Mouse (Mus musculus): ENCODE data around the gene 1700080O16Rik. TPM values are rescaled to one million over a fixed set of nuclear protein-coding genes. Genes with fewer than 3 reads are reported as not detected.
A peak's percentile ranks its signal among the peaks of the same experiment; 100 is the strongest.

The 1700080O16Rik gene
- not detected for total RNA-seq (2021)

DNA sequence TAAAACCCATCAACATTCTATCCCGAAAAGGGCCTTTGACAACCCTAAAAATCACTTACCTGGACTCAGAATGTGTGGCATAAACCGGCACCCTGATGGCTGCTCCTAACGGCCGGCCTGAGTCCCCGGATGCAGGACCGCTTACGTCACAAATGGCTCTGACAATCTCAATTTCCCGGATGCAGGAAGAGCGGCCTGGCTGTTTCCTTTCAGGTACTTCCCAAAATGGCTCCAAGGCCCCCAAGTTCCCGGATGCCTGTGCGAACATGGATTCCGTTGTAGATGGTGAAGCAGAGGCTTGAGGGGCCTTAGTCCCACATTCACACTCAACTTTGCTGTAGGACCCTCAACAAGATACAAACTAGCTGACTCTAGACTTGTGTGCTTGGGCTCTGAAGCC is at the start of gene 1700080O16Rik:
Gene 1700080O16Rik, minus strand, starts transcription at position 101 of the 400 bp plus-strand sequence.
- DNase-seq = no peak

DNA sequence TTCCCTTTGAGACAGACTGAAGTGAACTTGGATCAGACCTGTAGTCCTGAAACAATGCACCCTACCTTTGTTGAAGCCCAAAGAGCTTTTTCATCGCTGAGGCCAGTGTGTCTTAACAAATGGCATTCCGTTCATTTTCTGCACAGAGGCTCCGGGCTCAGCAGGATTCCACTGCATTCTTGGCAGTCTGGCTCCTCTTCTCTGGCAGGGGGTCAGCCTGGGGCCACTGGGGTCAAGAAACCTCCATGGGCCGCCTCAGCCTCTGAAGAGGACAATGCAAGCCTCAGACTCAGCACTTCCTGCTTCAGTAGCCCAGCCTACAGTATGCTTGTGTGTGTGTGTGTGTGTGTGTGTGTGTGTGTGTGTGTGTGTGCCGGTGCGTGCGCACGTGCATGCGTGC is 45.1 kb upstream of the 1700080O16Rik start:
- peak; percentile 37 for DNase-seq

DNA sequence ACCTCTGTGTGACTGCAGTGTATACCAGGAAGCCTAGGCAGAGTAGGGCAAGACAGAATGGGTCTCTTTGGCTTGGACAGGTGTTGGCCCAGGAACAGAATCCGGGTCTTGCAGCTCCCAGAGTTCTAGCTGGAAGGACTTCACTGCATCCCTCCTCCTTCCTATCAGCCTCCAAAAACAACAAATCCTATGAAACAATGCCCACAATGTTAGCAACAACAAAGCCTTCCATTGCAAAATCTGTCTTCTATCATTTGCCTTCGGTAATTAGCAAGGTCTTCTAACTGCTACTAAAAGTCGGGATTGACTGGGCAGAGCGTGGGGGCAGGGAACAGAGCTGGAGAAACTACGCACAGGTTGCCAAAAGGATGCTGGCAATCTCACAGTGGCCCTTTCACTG is 27.5 kb upstream of the 1700080O16Rik start:
- no peak for DNase-seq

DNA sequence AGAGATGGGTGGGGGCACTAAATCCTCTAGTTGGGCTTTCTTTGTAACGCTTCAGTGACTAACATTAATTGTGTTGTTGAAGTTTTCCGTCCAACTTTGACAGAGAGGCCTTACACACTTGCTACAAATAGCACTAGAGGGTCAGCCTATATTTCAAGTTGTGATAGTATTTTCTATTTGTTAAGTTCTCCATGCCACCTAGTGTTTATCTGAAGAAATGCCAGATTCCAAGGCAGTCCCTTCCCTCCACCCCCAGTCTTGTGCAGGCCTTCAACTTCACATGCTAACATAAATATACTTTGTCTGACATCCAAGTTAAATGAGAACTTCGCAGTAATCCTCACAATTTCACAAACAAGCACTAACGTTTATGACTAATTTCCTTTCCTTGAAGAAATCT is 26.9 kb upstream of the 1700080O16Rik start:
- DNase-seq = no peak

DNA sequence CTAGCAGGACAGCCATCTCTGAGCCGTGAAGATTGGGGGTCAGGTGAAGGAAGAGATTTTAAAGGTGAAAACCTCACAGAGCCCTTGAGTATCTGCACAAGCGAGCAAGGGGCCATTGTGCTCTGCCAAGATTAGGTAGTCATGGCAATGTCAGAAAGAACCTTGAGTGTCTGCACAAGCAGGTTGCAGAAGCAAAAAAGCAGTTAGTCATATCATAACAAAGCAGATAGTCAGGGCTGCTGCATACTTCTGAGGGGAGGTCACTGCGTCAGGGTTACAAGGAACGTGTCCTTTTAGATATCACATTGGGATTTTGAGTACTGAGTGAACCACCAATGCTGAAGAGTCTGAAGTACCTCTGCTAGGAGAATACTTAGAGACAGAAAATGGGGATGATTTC is 3.8 kb upstream of the 1700080O16Rik start:
- no peak for DNase-seq

DNA sequence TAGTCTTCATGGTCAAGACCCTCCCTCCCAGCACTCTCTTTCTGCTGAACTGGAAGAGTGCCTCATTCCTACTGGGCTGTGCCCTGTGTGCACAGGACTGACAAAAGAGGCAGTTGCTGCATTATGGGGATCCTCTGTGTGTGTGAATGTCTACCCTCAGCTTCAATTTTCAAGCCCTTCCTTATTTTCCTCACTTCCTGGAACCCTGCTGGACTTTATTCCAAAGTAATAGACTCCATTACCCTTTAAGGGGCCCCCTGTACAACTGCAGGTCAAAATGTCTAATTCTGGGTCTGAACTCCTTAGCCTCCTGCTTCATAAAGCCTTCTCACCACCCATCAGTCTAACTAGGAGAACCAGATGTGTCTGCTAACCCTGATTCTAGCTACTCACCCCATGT is 2.0 kb upstream of the 1700080O16Rik start:
- DNase-seq = no peak

DNA sequence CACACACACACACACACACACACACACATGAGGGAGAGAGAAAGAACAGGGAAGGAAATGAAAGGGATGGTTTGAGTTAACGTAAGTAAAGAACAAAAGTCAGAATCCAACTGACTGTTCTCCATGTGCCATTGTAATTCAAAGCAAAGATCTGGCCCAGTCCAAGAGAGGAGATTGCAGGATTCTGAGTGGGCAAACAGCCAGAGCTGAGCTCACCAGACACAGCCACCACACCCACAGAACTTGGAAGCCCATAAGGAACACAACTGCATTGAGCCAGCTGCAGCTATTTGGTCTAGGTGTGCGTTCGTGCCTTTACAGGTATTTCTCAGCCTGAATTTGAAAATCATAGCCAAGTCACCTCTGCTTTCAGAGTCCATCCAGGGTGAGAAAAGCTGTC is 24.5 kb downstream of the 1700080O16Rik start:
- peak; percentile 60 for DNase-seq

DNA sequence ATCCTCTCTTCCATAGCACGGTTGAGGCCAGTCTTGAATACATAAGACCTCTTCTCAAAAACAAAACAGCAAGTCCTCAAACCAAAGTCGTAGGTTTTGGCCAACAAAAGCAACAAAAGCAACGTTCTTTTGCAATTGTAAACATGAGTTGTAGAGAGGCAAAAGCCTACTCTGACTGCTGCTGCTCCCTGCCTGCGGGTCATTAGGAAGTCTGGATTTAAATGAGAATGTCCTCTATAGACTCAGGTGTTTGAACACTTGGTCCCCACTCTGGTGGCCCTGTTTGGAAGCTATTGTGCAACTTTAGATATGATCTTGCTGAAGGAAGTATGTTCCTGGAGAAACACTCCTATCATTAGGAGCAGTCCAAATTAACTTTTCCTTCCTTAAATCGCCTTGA is 34.5 kb downstream of the 1700080O16Rik start:
- no peak for DNase-seq

DNA sequence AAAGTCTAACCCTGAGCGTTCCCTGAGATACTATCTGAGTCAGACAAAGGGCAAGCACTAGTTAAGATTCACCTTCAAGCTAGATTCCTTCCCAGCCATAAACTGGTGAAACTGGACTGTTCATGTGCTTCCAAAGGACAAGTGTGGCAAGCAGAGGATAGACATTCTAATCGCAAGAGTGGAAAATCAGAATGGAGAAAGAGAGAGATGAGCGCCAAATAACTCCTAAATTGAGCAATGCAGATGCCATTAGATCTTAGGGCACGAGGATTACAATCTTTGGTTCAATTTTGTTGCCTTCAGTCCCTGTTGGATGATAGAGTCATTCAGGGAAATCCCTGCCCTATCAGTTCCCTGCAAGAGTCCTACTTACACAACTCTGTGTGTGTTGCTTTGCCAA is 53.5 kb downstream of the 1700080O16Rik start:
- no peak for DNase-seq

Other genes starting within 250 kb of the 1700080O16Rik start
- gene Usp26, start 171.5 kb downstream of the 1700080O16Rik start, total RNA-seq (2021) = under 1 TPM in 1 of 2 experiments, not detected in 1; 0.21 TPM
- gene Gpc4, start 192.5 kb upstream of the 1700080O16Rik start, total RNA-seq (2021) = 10 to 100 TPM; 67.6 to 73.7 TPM